Mouse (Mus musculus) small intestine, adult 2 months (tissue): ENCODE data around the gene Dnajc7. TPM values are rescaled to one million over a fixed set of nuclear protein-coding genes. Genes with fewer than 3 reads are reported as not detected.
"Not testable (repeated sequence)": the region's sequence is repeated elsewhere in the genome, so short reads cannot be mapped to it uniquely, and the experiment has no call there.

Experiments used
- H3K27ac ChIP-seq: fragments of 200-500 bp; 2 replicates; pipeline ENCODE4 v1.5.1; 2012; ENCODE audit warnings: low read depth, low read length, control low read depth, inconsistent platforms; ENCODE audit not compliant: insufficient read depth
- H3K27me3 ChIP-seq: fragments of 200-500 bp; 2 replicates; pipeline ENCODE4 v1.6.1; 2012; ENCODE audit warnings: mild to moderate bottlenecking, moderate library complexity, low read length, inconsistent platforms; ENCODE audit not compliant: control insufficient read depth, insufficient read depth
- H3K36me3 ChIP-seq: fragments of 200-500 bp; 2 replicates; pipeline ENCODE4 v1.6.1; 2012; ENCODE audit warnings: mild to moderate bottlenecking, low read length, control low read depth, inconsistent platforms; ENCODE audit not compliant: control insufficient read depth, insufficient read depth
- H3K4me1 ChIP-seq: fragments of 200-500 bp; 2 replicates; pipeline ENCODE4 v1.6.1; 2012; ENCODE audit warnings: low read length, inconsistent platforms, mixed read lengths; ENCODE audit not compliant: control insufficient read depth, insufficient read depth, insufficient read length
- H3K4me3 ChIP-seq: fragments of 200-500 bp; 2 replicates; pipeline ENCODE4 v1.5.1; 2012; ENCODE audit warnings: low read depth, mild to moderate bottlenecking, control low read depth, inconsistent platforms, low read length, moderate library complexity
- CTCF ChIP-seq: fragments of 200-500 bp; IDR thresholded peaks from 2 replicates; pipeline ENCODE4 v1.5.1; 2012; ENCODE audit warnings: low read depth, mild to moderate bottlenecking, control low read depth, inconsistent platforms, low read length, moderate library complexity, mixed read lengths; ENCODE audit not compliant: insufficient replicate concordance, insufficient read length; ENCODE audit errors: extremely low read depth
- POLR2A ChIP-seq: fragments of 200-500 bp; IDR thresholded peaks from 2 replicates; pipeline ENCODE4 v1.6.1; 2012; ENCODE audit warnings: low read depth, mild to moderate bottlenecking, control low read depth, inconsistent platforms, low read length, moderate library complexity
- WGBS: fragments of 180-500 bp; shearing (Covaris S2); methylation state at CpG from one replicate; pipeline ENCODE4 v1.1.7; 2018; 5-methylcytosine and 5-hydroxymethylcytosine counted together
- polyA plus RNA-seq: library from polyadenylated mRNA; depleted of rRNA; stranded (reverse); fragments of >200 nt; gene quantifications from 2 replicates; pipeline ENCODE4 v1.2.3, GENCODE M21; 2012

The Dnajc7 gene
- polyA plus RNA-seq, 1 experiment, result 24.8 TPM

DNA sequence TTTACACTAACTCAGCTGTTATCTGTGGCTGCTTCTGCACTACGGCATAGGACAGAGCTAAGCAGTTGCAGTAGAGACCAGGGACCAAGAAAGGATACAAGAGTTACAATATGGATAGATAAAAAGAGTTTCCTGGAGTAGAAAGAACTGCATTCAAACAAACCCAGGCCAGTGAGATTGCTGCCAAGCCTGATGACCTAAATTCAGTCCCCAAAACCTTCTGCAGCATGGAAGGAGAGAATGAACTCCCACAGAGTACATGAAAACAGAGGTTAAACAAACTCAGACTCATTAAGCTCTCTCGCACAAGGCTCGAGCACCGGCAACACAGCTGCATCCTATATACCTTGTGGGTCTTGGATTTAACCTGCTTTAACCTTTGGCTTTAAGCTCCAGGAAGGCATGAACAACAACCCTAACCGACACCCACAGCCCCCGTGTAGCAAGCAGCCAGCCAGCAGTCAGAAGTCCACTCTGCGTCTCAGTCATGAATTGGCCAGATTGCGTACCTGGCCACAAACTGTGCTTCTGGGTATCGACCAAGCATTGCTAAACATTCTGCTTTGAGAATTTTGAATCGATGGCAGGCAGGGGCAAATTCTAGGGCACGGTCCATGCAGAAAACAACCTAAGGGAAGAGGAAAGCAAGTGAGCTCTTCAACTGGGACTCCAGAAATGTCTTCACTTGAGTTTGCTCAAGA lies 27.5 kb downstream of the Dnajc7 start:
- H3K4me3 ChIP-seq, result no peak overlapping the region
- peaks cover 88% of the 10 kb centered on the region for H3K36me3 ChIP-seq
- WGBS, result 88% methylated on average over 11 of the region's 11 CpGs
- no peaks in the 10 kb centered on the region for H3K27me3 ChIP-seq
- TF ChIP-seq CTCF (no peak), POLR2A (no peak)
- H3K27ac ChIP-seq, result no peak overlapping the region
- peaks cover 5% of the 10 kb centered on the region; the same call in 1 of the 2 replicates for H3K4me1 ChIP-seq

GRCm38 (mm10) chr11:100588462-100588861 lies 31.5 kb downstream of the Dnajc7 start:
- WGBS, result 79% methylated on average over 2 of the region's 2 CpGs
- Histone ChIP-seq H3K4me3 (no peak overlapping the region), H3K27ac (peak overlapping the region; percentile 35; the same call in 1 of the 2 replicates), H3K36me3 (peaks cover 87% of the 10 kb centered on the region), H3K27me3 (no peaks in the 10 kb centered on the region), H3K4me1 (peaks cover 6% of the 10 kb centered on the region; the same call in 1 of the 2 replicates)
- no peak for TF ChIP-seq POLR2A
- TF ChIP-seq CTCF, result no peak

DNA sequence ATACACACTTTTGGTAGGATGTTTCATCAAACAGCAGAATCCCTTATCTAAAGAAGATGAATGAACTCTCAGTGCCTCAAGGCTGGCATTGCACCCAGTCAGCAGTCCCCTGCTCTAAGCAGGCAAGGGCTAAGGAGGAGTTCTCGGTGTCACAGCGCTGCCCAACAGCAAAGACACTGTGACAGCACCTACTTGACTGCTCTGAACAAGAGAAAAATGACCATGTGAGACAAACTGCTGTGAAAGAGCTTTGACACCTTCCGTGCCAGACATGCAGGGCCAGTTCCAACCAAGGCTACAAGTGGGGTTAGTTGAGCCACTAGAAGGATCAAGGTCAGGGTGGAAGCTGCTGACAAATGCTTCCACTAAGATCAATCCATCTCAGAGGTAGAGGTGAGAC lies 34.8 kb downstream of the Dnajc7 start:
- TF ChIP-seq CTCF (no peak), POLR2A (no peak)
- Histone ChIP-seq H3K27me3 (no peaks in the 10 kb centered on the region), H3K4me3 (no peak overlapping the region), H3K4me1 (peaks cover 12% of the 10 kb centered on the region; the same call in 1 of the 2 replicates), H3K27ac (0 out of 2 replicates have a peak overlapping the region, but pooled peaks have one; percentile 28), H3K36me3 (peaks cover 87% of the 10 kb centered on the region)
- WGBS, result 96% methylated on average over 3 of the region's 3 CpGs

- peak overlapping the region; percentile 38 for H3K4me3 ChIP-seq
- H3K27ac ChIP-seq, result peak overlapping the region; percentile 53
- peaks cover 85% of the 10 kb centered on the region for H3K36me3 ChIP-seq
- WGBS, result 79% methylated on average over 7 of the region's 7 CpGs
- no peaks in the 10 kb centered on the region for H3K27me3 ChIP-seq
- TF ChIP-seq POLR2A, result no peak
- peaks cover 12% of the 10 kb centered on the region; the same call in 1 of the 2 replicates for H3K4me1 ChIP-seq
Measured at GRCm38 (mm10) chr11:100584561-100584961, 35.4 kb downstream of the Dnajc7 start.

DNA sequence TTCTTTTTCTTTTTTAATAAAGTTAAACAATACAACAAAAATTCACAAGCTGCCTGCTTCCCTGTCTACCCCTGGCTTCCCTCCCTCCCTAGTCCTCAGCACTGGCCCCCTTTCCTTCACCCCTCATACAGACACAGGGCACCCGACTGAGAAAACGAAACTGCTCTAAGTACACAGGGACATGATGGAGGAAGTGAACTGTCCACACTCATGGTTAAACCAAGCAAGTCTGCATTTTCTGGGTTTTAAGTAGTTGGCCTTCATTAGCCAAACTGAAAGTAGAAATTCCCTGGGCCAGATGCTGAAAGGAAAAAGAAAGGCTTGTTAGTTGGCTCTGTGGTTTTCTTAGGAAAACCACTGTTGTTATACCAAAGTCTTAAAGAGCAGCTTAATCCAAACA lies 37.1 kb downstream of the Dnajc7 start:
- 38% methylated on average over 2 of the region's 2 CpGs for WGBS

GRCm38 (mm10) chr11:100582413-100582812 lies 37.6 kb downstream of the Dnajc7 start:
- not testable (repeated sequence) for H3K4me1 ChIP-seq, H3K4me3 ChIP-seq, H3K27me3 ChIP-seq
- H3K27ac ChIP-seq, result peak overlapping the region; percentile 6
- 90% methylated on average over 1 of the region's 1 CpGs for WGBS
- H3K36me3 ChIP-seq, result peaks cover 73% of the 10 kb centered on the region

More for the DNA sequence above, 37.1 kb downstream of the Dnajc7 start:
- H3K4me3 ChIP-seq, result no peak overlapping the region
- peaks cover 7% of the 10 kb centered on the region for H3K4me1 ChIP-seq
- peak overlapping the region; percentile 6; the same call in 1 of the 2 replicates for H3K27ac ChIP-seq
- no peak for TF ChIP-seq CTCF
- TF ChIP-seq POLR2A, result no peak
- H3K36me3 ChIP-seq, result peaks cover 77% of the 10 kb centered on the region
- no peaks in the 10 kb centered on the region for H3K27me3 ChIP-seq

- Histone ChIP-seq H3K4me3 (no peak overlapping the region), H3K27ac (no peak overlapping the region; the same call in 1 of the 2 replicates)
Measured at GRCm38 (mm10) chr11:100581756-100582155, 38.2 kb downstream of the Dnajc7 start.

More at GRCm38 (mm10) chr11:100581756-100582155, 38.2 kb downstream of the Dnajc7 start:
- no peaks in the 10 kb centered on the region for H3K27me3 ChIP-seq
- H3K36me3 ChIP-seq, result peaks cover 69% of the 10 kb centered on the region
- 29% methylated on average over 4 of the region's 4 CpGs for WGBS
- H3K4me1 ChIP-seq, result peaks cover 9% of the 10 kb centered on the region
- no peak for TF ChIP-seq POLR2A
- no peak for TF ChIP-seq CTCF
